Mouse (Mus musculus) limb, embryonic 11.5 days (tissue): Measurements from ENCODE around the gene Gm3336. TPM values are rescaled to one million over a fixed set of nuclear protein-coding genes. Genes with fewer than 3 reads are reported as not detected.

Experiments used
- ATAC-seq: fragments of 200-750 bp; cut with Nextera tagmentation; 2 replicates; pipeline ENCODE4 v1.8.0; 2017; ENCODE audit warnings: low read depth; ENCODE audit not compliant: insufficient number of reproducible peaks, low FRiP score, low TSS enrichment
- DNase-seq: peaks from one replicate; pipeline ENCODE4 v3.0.0-alpha.2; 2015; ENCODE audit warnings: low spot score
- H3K27ac ChIP-seq: fragments of 300-500 bp; sonication (generic); replicated peaks from 2 replicates; pipeline ENCODE4 v1.5.1; 2014; ENCODE audit warnings: low read depth, mild to moderate bottlenecking, low read length
- H3K27me3 ChIP-seq: fragments of 300-500 bp; sonication (generic); 2 replicates; pipeline ENCODE4 v1.6.1; 2014; ENCODE audit warnings: mild to moderate bottlenecking, low read length, mixed read lengths; ENCODE audit not compliant: control insufficient read depth, insufficient read depth
- H3K36me3 ChIP-seq: fragments of 300-500 bp; sonication (generic); 2 replicates; pipeline ENCODE4 v1.6.1; 2014; ENCODE audit warnings: mild to moderate bottlenecking, low read length, moderate library complexity, mixed read lengths; ENCODE audit not compliant: control insufficient read depth, insufficient read depth
- H3K4me1 ChIP-seq: fragments of 300-500 bp; sonication (generic); 2 replicates; pipeline ENCODE4 v1.6.1; 2014; ENCODE audit warnings: low read length, mixed read lengths; ENCODE audit not compliant: control insufficient read depth, insufficient read depth
- H3K4me2 ChIP-seq: fragments of 300-500 bp; sonication (generic); 2 replicates; pipeline ENCODE4 v1.6.1; 2014; ENCODE audit warnings: low read depth, mild to moderate bottlenecking, moderate library complexity; ENCODE audit not compliant: severe bottlenecking
- H3K4me3 ChIP-seq: fragments of 300-500 bp; sonication (generic); 2 replicates; pipeline ENCODE4 v1.5.1; 2014; ENCODE audit warnings: low read depth, low read length
- H3K9ac ChIP-seq: fragments of 300-500 bp; sonication (generic); 2 replicates; pipeline ENCODE4 v1.6.1; 2014; ENCODE audit warnings: mild to moderate bottlenecking, low read length
- H3K9me3 ChIP-seq: fragments of 300-500 bp; sonication (generic); 2 replicates; pipeline ENCODE4 v1.6.1; 2016; ENCODE audit warnings: low read length; ENCODE audit not compliant: control insufficient read depth
- WGBS: fragments of 180-500 bp; shearing (Covaris S2); extraction: QIAGEN DNeasy Blood & Tissue Kit; methylation state at CpG from one replicate; pipeline ENCODE4 v1.1.7; 2014; 5-methylcytosine and 5-hydroxymethylcytosine counted together
- polyA plus RNA-seq: library from polyadenylated mRNA; unstranded; fragments of >200 nt; fragmentation: Nextera tagmentation; extraction: Ambion mirVana; gene quantifications from 2 replicates; pipeline ENCODE4 v1.2.1, GENCODE M21; 2014

Gm3336 gene
- polyA plus RNA-seq, 1 experiment from 2014 or later = not detected

GRCm38 (mm10) chr8:70688136-70688535, 30.2 kb upstream of the Gm3336 start:
- 82% methylated on average over 3 of the region's 3 CpGs for WGBS
- DNase-seq = no peak
- Histone ChIP-seq H3K36me3 (peaks cover 2% of the 10 kb centered on the region; the same call in 1 of the 2 replicates), H3K4me1 (peaks cover 17% of the 10 kb centered on the region), H3K4me2 (no peak overlapping the region), H3K9me3 (no peaks in the 10 kb centered on the region), H3K27me3 (no peaks in the 10 kb centered on the region), H3K27ac (no peak overlapping the region), H3K4me3 (no peak overlapping the region), H3K9ac (no peak overlapping the region)
- no peak for ATAC-seq

- no peak for DNase-seq
- Histone ChIP-seq H3K9me3 (no peaks in the 10 kb centered on the region), H3K4me1 (peaks cover 20% of the 10 kb centered on the region), H3K36me3 (peaks cover 1% of the 10 kb centered on the region; the same call in 1 of the 2 replicates), H3K27ac (0 out of 2 replicates have a peak overlapping the region, but pooled peaks have one; percentile 36), H3K4me2 (peak overlapping the region; percentile 20; the same call in 1 of the 2 replicates), H3K4me3 (no peak overlapping the region), H3K9ac (peak overlapping the region; percentile 27; the same call in 1 of the 2 replicates), H3K27me3 (no peaks in the 10 kb centered on the region)
- no peak for ATAC-seq
- 77% methylated on average over 5 of the region's 5 CpGs for WGBS
Observed at GRCm38 (mm10) chr8:70689892-70690390, 28.4 kb upstream of the Gm3336 start.

- ATAC-seq (no peak), DNase-seq (no peak)
- Histone ChIP-seq H3K4me1 (peaks cover 33% of the 10 kb centered on the region), H3K27me3 (no peaks in the 10 kb centered on the region), H3K36me3 (no peaks in the 10 kb centered on the region; the same call in 1 of the 2 replicates), H3K4me3 (peak overlapping the region; percentile 9), H3K9me3 (no peaks in the 10 kb centered on the region), H3K4me2 (peak overlapping the region; percentile 24; the same call in 1 of the 2 replicates), H3K9ac (peak overlapping the region; percentile 72), H3K27ac (peak overlapping the region; percentile 89)
- 47% methylated on average over 4 of the region's 4 CpGs for WGBS
Observed at GRCm38 (mm10) chr8:70691230-70691629, 27.1 kb upstream of the Gm3336 start.

- H3K4me2 ChIP-seq = peak overlapping the region; percentile 24
- under 1% methylated on average over 17 of the region's 20 CpGs for WGBS
- H3K9me3 ChIP-seq = no peaks in the 10 kb centered on the region
- peak overlapping the region; percentile 89 for H3K27ac ChIP-seq
- H3K9ac ChIP-seq = peak overlapping the region; percentile 72
- ATAC-seq (peak; percentile 83), DNase-seq (peak; percentile 88)
- H3K36me3 ChIP-seq = no peaks in the 10 kb centered on the region; the same call in 1 of the 2 replicates
- H3K4me1 ChIP-seq = peaks cover 39% of the 10 kb centered on the region
- H3K27me3 ChIP-seq = no peaks in the 10 kb centered on the region
- peak overlapping the region; percentile 21 for H3K4me3 ChIP-seq
Observed at GRCm38 (mm10) chr8:70691727-70692231, 26.6 kb upstream of the Gm3336 start.

- Histone ChIP-seq H3K27me3 (no peaks in the 10 kb centered on the region), H3K9ac (no peak overlapping the region), H3K4me2 (no peak overlapping the region), H3K27ac (no peak overlapping the region), H3K4me1 (peaks cover 53% of the 10 kb centered on the region), H3K9me3 (no peaks in the 10 kb centered on the region), H3K36me3 (no peaks in the 10 kb centered on the region), H3K4me3 (no peak overlapping the region)
- ATAC-seq (no peak), DNase-seq (no peak)
- 78% methylated on average over 5 of the region's 5 CpGs for WGBS
Observed at GRCm38 (mm10) chr8:70693636-70694035, 24.7 kb upstream of the Gm3336 start.

- 23% methylated on average over 31 of the region's 32 CpGs for WGBS
- ATAC-seq = no peak
- Histone ChIP-seq H3K27me3 (no peaks in the 10 kb centered on the region), H3K9ac (peak overlapping the region; percentile 32; the same call in 1 of the 2 replicates), H3K27ac (peak overlapping the region; percentile 82), H3K4me3 (no peak overlapping the region), H3K4me1 (peaks cover 49% of the 10 kb centered on the region), H3K36me3 (no peaks in the 10 kb centered on the region), H3K9me3 (no peaks in the 10 kb centered on the region), H3K4me2 (peak overlapping the region; percentile 20)
- DNase-seq = peak; percentile 73
Observed at GRCm38 (mm10) chr8:70695318-70696018, 22.9 kb upstream of the Gm3336 start.

GRCm38 (mm10) chr8:70696019-70696885, 22.1 kb upstream of the Gm3336 start:
- 6% methylated on average over 31 of the region's 31 CpGs for WGBS
- Histone ChIP-seq H3K9ac (peak overlapping the region; percentile 52), H3K4me3 (no peak overlapping the region; the same call in 1 of the 2 replicates), H3K9me3 (no peaks in the 10 kb centered on the region), H3K27ac (peak overlapping the region; percentile 82), H3K36me3 (no peaks in the 10 kb centered on the region), H3K4me2 (peak overlapping the region; percentile 45), H3K27me3 (no peaks in the 10 kb centered on the region), H3K4me1 (peaks cover 49% of the 10 kb centered on the region)
- peak; percentile 6; the same call in 1 of the 2 replicates for ATAC-seq
- peak; percentile 82 for DNase-seq

- H3K4me2 ChIP-seq = peak overlapping the region; percentile 45
- H3K4me3 ChIP-seq = no peak overlapping the region; the same call in 1 of the 2 replicates
- no peaks in the 10 kb centered on the region for H3K27me3 ChIP-seq
- peak overlapping the region; percentile 52 for H3K9ac ChIP-seq
- peak; percentile 50 for DNase-seq
- ATAC-seq = no peak
- 13% methylated on average over 4 of the region's 4 CpGs for WGBS
- peak overlapping the region; percentile 82 for H3K27ac ChIP-seq
- H3K36me3 ChIP-seq = no peaks in the 10 kb centered on the region
- H3K4me1 ChIP-seq = peaks cover 43% of the 10 kb centered on the region
- no peaks in the 10 kb centered on the region for H3K9me3 ChIP-seq
Observed at GRCm38 (mm10) chr8:70696946-70697345, 21.4 kb upstream of the Gm3336 start.
